Mouse (Mus musculus) forebrain, embryonic 15.5 days (tissue): Measurements from ENCODE around the gene Dgcr2. TPM values are rescaled to one million over a fixed set of nuclear protein-coding genes. Genes with fewer than 3 reads are reported as not detected.

ENCODE experiments used
- ATAC-seq: fragments of 200-750 bp; cut with Nextera tagmentation; replicated peaks from 2 replicates; pipeline ENCODE4 v1.8.0; 2017; ENCODE audit warnings: mild to moderate bottlenecking, moderate TSS enrichment, moderate library complexity
- H3K27ac ChIP-seq: fragments of 300-500 bp; sonication (generic); replicated peaks from 2 replicates; pipeline ENCODE4 v1.5.1; 2015; ENCODE audit warnings: mild to moderate bottlenecking, inconsistent platforms
- H3K27me3 ChIP-seq: fragments of 300-500 bp; sonication (generic); 2 replicates; pipeline ENCODE4 v1.6.1; 2015; ENCODE audit warnings: inconsistent platforms
- H3K36me3 ChIP-seq: fragments of 300-500 bp; sonication (generic); 2 replicates; pipeline ENCODE4 v1.6.1; 2015; ENCODE audit warnings: mild to moderate bottlenecking, inconsistent platforms
- H3K4me1 ChIP-seq: fragments of 300-500 bp; sonication (generic); 2 replicates; pipeline ENCODE4 v1.6.1; 2015; ENCODE audit warnings: inconsistent platforms
- H3K4me2 ChIP-seq: fragments of 300-500 bp; sonication (generic); replicated peaks from 2 replicates; pipeline ENCODE4 v1.6.1; 2015; ENCODE audit warnings: mild to moderate bottlenecking, inconsistent platforms
- H3K4me3 ChIP-seq: fragments of 300-500 bp; sonication (generic); 2 replicates; pipeline ENCODE4 v1.5.1; 2015; ENCODE audit warnings: mild to moderate bottlenecking, inconsistent platforms
- H3K9ac ChIP-seq: fragments of 300-500 bp; sonication (generic); replicated peaks from 2 replicates; pipeline ENCODE4 v1.6.1; 2015; ENCODE audit warnings: mild to moderate bottlenecking, inconsistent platforms
- H3K9me3 ChIP-seq: fragments of 300-500 bp; sonication (generic); 2 replicates; pipeline ENCODE4 v1.6.1; 2016; ENCODE audit warnings: inconsistent platforms
- WGBS: fragments of 180-500 bp; shearing (Covaris S2); methylation state at CpG from one replicate; pipeline ENCODE4 v1.1.7; 2015; ENCODE audit warnings: mixed read lengths; 5-methylcytosine and 5-hydroxymethylcytosine counted together
- polyA plus RNA-seq: library from polyadenylated mRNA; unstranded; fragments of >200 nt; fragmentation: Nextera tagmentation; extraction: Ambion mirVana; gene quantifications from 2 replicates; pipeline ENCODE4 v1.2.1, GENCODE M21; 2015

The Dgcr2 gene
- polyA plus RNA-seq, 1 experiment from 2014 or later, result 99.8 TPM

DNA sequence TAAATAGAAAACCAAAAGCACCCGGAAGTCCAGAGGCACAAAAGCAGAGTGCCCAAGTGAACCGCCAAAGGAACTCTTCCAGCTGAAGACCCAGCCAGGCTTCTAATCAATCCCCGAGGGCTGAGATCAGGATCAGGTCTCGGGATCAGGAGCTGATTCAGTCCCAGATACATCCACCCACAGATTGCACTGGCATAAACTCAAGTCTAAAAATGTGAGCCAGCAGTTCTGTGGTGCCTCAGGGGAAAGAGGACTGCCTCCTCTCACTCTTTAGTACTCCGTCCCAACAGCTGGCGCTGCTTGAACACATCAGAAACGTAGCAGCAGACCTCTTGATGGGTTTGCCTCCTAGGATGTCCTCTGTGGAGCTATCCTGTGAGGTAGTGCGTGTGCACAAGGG, 81.8 kb downstream of the Dgcr2 start:
- H3K9ac ChIP-seq, result 0 out of 2 replicates have a peak overlapping the region, but pooled peaks have one; percentile 63
- H3K36me3 ChIP-seq, result no peaks in the 10 kb centered on the region
- no peak overlapping the region for H3K27ac ChIP-seq
- no peak overlapping the region for H3K4me2 ChIP-seq
- H3K4me1 ChIP-seq, result peaks cover 17% of the 10 kb centered on the region
- H3K4me3 ChIP-seq, result no peak overlapping the region
- ATAC-seq, result no peak
- H3K27me3 ChIP-seq, result peaks cover 9% of the 10 kb centered on the region; the same call in 1 of the 2 replicates
- H3K9me3 ChIP-seq, result no peaks in the 10 kb centered on the region
- WGBS, result 83% methylated on average over 8 of the region's 8 CpGs

DNA sequence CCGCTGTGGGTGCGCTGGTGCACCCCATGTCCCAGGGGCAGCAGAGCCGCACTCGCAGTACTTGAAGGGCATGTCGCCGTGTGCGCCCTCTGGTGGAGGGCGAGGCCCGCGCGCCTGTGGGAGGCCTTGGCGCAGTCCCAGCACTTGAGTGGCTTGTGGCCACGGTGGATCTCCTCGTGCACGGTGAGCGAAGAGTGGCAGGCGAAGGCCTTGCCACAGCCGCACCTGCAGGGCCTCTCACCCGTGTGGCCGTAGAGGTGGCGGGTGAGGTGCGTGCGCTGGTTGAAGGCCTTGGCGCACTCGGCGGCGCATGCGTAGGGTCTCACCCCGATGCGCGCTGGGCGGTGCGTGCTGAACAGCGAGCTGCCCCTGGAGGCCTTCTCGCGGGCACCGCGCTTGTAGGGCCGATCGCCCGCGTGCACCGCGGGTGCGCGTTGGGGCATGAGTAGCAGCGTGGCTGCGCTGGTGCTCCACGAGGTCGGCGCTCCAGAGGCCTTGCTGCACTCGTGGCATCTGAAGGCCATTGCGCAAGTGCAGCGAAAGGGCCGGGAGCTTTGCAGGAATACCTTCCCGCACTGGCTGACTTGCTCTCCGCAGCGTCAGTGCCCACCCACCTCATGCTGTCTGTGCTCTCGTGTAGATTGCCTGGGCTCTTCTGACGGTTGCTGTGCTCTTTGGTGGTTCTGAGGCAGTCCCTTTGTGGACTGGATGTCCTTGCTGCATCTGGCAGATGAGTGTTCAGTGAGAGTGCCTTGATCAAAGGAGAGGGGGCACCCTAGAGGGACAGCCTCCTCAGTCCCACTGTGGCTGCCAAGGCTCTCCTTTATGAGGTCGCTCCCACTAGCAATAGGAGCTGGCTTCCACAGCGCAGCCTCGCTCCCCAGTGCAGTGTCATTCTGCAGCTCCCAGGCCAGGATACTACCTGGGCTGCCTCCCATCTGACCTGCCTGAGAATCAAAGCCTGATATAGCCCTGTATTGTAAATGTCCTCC, 82.7 kb downstream of the Dgcr2 start:
- Histone ChIP-seq H3K9me3 (no peaks in the 10 kb centered on the region), H3K36me3 (no peaks in the 10 kb centered on the region), H3K9ac (peak overlapping the region; percentile 63), H3K4me1 (peaks cover 17% of the 10 kb centered on the region), H3K4me3 (peak overlapping the region; percentile 56), H3K27me3 (peaks cover 9% of the 10 kb centered on the region; the same call in 1 of the 2 replicates), H3K27ac (peak overlapping the region; percentile 68), H3K4me2 (peak overlapping the region; percentile 77)
- WGBS, result 1% methylated on average over 63 of the region's 63 CpGs
- peak; percentile 90 for ATAC-seq

DNA sequence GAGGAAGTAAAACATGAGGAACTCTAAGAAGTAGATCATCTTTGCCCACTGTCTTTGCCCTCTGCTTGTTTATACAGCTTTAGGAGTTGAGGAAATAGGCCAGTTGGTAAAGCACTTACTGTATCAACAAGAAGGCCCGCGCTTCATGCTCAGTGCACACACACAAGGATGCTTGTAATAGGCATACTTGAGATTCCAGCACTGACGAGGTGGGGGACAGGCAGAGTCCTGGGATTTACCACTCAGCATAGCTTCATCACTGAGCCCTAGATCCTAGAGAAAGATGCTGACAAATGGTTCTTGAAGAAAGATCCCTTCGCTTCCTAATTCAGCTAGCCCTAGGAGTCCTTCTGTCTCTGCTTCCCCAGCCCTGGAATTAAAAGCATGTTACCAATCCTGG, 85.2 kb downstream of the Dgcr2 start:
- Histone ChIP-seq H3K9ac (no peak overlapping the region), H3K36me3 (no peaks in the 10 kb centered on the region), H3K27me3 (peaks cover 9% of the 10 kb centered on the region; the same call in 1 of the 2 replicates), H3K9me3 (no peaks in the 10 kb centered on the region), H3K27ac (no peak overlapping the region), H3K4me3 (no peak overlapping the region), H3K4me1 (peaks cover 30% of the 10 kb centered on the region), H3K4me2 (no peak overlapping the region)
- ATAC-seq, result no peak
- 57% methylated on average over 4 of the region's 4 CpGs for whole genome bisulfite sequencing

GRCm38 (mm10) chr16:17812120-17812519, 86.2 kb downstream of the Dgcr2 start:
- no peak overlapping the region for H3K4me3 ChIP-seq
- H3K4me1 ChIP-seq, result peaks cover 36% of the 10 kb centered on the region
- no peak overlapping the region for H3K27ac ChIP-seq
- H3K27me3 ChIP-seq, result peaks cover 6% of the 10 kb centered on the region; the same call in 1 of the 2 replicates
- 6% methylated on average over 5 of the region's 5 CpGs for WGBS
- H3K36me3 ChIP-seq, result no peaks in the 10 kb centered on the region
- no peak overlapping the region for H3K4me2 ChIP-seq
- ATAC-seq, result no peak
- H3K9me3 ChIP-seq, result no peaks in the 10 kb centered on the region
- H3K9ac ChIP-seq, result no peak overlapping the region

DNA sequence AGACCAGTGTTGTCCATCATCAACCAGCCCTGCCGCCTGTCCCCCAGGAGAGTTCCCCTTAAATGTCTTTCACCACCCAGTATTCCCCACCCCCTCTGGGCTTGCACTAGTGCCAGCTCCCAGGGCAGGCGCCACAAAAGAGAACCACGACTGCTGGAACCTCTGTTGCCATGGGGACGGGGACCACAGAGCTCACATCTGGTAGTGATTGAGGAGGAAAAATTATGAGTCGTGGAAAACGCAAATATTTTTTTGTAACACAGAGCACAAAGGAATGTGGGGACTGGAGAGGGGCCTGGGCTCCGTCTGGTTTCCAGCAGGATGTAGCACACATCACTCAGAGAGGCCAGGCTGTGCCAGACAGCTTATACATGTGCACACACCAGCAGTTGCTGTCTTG, 88.7 kb downstream of the Dgcr2 start:
- no peaks in the 10 kb centered on the region for H3K9me3 ChIP-seq
- no peak overlapping the region for H3K4me2 ChIP-seq
- no peak for ATAC-seq
- WGBS, result 14% methylated on average over 7 of the region's 7 CpGs
- H3K4me1 ChIP-seq, result peaks cover 33% of the 10 kb centered on the region
- peak overlapping the region; percentile 72 for H3K27ac ChIP-seq
- H3K4me3 ChIP-seq, result no peak overlapping the region
- no peak overlapping the region for H3K9ac ChIP-seq
- H3K27me3 ChIP-seq, result peaks cover 22% of the 10 kb centered on the region
- no peaks in the 10 kb centered on the region for H3K36me3 ChIP-seq

DNA sequence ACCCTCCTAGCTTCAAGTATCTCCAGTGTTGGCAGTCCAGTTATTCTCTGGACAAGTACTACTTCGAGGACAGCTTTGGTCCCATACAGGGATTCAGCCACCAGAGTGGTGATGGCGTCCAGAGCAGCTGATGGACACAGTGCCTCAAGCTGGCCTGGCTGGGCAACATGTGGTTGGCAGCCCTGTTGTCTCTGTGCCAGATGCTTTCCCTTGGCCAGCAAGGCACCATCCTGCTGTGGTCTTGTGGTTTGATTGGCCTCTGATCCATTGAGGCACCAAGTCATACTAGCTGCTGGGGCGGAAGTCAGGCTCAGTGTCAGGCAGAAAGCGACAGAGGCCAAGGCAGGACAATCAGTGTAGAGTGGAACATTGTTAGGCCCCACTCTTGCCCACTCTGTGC, 89.2 kb downstream of the Dgcr2 start:
- Histone ChIP-seq H3K27ac (peak overlapping the region; percentile 72; the same call in 1 of the 2 replicates), H3K4me1 (peaks cover 39% of the 10 kb centered on the region), H3K36me3 (no peaks in the 10 kb centered on the region), H3K9me3 (no peaks in the 10 kb centered on the region), H3K4me3 (no peak overlapping the region), H3K9ac (no peak overlapping the region), H3K4me2 (no peak overlapping the region), H3K27me3 (peaks cover 28% of the 10 kb centered on the region)
- ATAC-seq, result no peak
- WGBS, result 82% methylated on average over 4 of the region's 4 CpGs

- peaks cover 56% of the 10 kb centered on the region for H3K4me1 ChIP-seq
- H3K4me3 ChIP-seq, result peak overlapping the region; percentile 75
- WGBS, result under 1% methylated on average over 72 of the region's 73 CpGs
- ATAC-seq, result peak; percentile 92
- peaks cover 40% of the 10 kb centered on the region for H3K27me3 ChIP-seq
- no peaks in the 10 kb centered on the region for H3K9me3 ChIP-seq
- H3K4me2 ChIP-seq, result peak overlapping the region; percentile 96
- H3K9ac ChIP-seq, result peak overlapping the region; percentile 85
- H3K27ac ChIP-seq, result peak overlapping the region; percentile 93
- no peaks in the 10 kb centered on the region for H3K36me3 ChIP-seq
These were observed 91.0 kb downstream of the Dgcr2 start for GRCm38 (mm10) chr16:17807192-17808009.

GRCm38 (mm10) chr16:17806581-17807191, 91.7 kb downstream of the Dgcr2 start:
- Histone ChIP-seq H3K4me3 (peak overlapping the region; percentile 75), H3K36me3 (no peaks in the 10 kb centered on the region), H3K27me3 (peaks cover 47% of the 10 kb centered on the region), H3K9ac (peak overlapping the region; percentile 85), H3K27ac (peak overlapping the region; percentile 93), H3K4me1 (peaks cover 60% of the 10 kb centered on the region), H3K4me2 (peak overlapping the region; percentile 96), H3K9me3 (no peaks in the 10 kb centered on the region)
- under 1% methylated on average over 50 of the region's 50 CpGs for WGBS
- peak; percentile 27 for ATAC-seq

- Histone ChIP-seq H3K27ac (no peak overlapping the region), H3K4me2 (peak overlapping the region; percentile 56), H3K9me3 (no peaks in the 10 kb centered on the region), H3K9ac (no peak overlapping the region), H3K36me3 (no peaks in the 10 kb centered on the region), H3K4me3 (peak overlapping the region; percentile 38), H3K27me3 (peaks cover 61% of the 10 kb centered on the region), H3K4me1 (peaks cover 55% of the 10 kb centered on the region)
- ATAC-seq, result no peak
- WGBS, result 6% methylated on average over 7 of the region's 7 CpGs
These were observed 93.4 kb downstream of the Dgcr2 start for GRCm38 (mm10) chr16:17804982-17805381.

DNA sequence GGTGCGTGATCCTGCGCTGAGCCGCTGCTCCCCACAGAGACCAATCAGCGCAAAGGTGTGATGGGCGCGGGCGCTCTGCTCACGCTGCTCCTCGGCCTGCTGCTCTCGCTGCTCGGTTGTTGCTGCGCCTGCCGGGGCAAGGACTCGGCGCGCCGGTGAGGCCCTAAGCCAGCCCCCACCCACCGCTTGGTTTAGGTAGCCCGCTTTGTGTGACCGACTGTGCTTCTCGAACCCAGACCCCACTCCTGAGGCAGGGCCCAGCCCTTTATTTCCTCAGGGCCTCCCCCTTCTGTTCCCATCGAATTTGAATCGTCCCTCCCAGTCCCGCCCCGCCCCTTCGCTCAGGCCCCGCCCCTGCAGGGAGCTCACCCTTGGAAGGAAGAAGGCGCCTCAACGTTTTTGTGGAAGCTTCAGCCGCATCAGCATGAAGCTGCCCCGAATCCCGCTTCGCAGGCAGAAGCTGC, 93.9 kb downstream of the Dgcr2 start:
- 1% methylated on average over 33 of the region's 33 CpGs for WGBS
- no peaks in the 10 kb centered on the region for H3K9me3 ChIP-seq
- peak overlapping the region; percentile 14; the same call in 1 of the 2 replicates for H3K9ac ChIP-seq
- no peak for ATAC-seq
- no peaks in the 10 kb centered on the region for H3K36me3 ChIP-seq
- peaks cover 50% of the 10 kb centered on the region for H3K4me1 ChIP-seq
- H3K4me2 ChIP-seq, result peak overlapping the region; percentile 56
- H3K27ac ChIP-seq, result no peak overlapping the region
- H3K4me3 ChIP-seq, result peak overlapping the region; percentile 38
- H3K27me3 ChIP-seq, result peaks cover 66% of the 10 kb centered on the region

DNA sequence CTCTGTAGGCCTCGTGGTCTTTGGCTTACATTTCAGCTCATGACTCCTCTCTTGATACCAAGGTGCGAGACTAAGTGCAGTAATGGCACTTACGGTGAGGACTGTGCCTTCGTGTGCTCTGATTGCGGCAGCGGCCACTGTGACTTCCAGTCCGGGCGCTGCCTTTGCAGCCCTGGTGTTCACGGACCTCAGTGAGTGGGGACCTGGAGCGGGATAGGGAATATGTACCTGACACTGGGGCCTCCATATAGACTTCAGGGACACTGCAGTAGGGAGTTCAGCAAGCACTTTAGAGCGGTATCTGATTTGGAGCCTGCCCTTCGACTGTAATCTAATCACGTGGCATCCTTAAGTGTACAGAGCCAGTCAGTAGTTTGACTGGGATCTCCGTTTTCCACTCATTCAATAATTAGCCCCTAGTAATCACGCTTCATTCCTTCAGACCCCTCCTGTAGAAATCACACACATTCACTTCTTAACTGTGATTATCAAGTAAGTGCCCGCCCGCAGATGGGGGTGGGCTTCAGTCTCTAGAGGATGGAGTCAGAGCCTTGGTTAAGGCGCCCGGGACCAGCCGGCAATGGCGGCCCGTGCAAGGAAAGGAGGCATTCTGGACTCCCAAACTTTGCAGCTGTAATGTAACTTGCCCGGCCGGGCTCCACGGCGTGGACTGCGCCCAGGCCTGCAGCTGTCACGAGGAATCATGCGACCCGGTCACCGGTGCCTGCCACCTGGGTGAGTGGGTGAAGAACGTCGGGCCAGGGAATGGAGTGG, 94.5 kb downstream of the Dgcr2 start:
- no peaks in the 10 kb centered on the region for H3K9me3 ChIP-seq
- H3K9ac ChIP-seq, result peak overlapping the region; percentile 14; the same call in 1 of the 2 replicates
- H3K4me1 ChIP-seq, result peaks cover 47% of the 10 kb centered on the region
- peak overlapping the region; percentile 38 for H3K4me3 ChIP-seq
- H3K4me2 ChIP-seq, result peak overlapping the region; percentile 57
- 8% methylated on average over 33 of the region's 33 CpGs for WGBS
- no peak for ATAC-seq
- H3K27ac ChIP-seq, result no peak overlapping the region
- peaks cover 73% of the 10 kb centered on the region for H3K27me3 ChIP-seq
- H3K36me3 ChIP-seq, result no peaks in the 10 kb centered on the region
